Mouse (Mus musculus) embryonic facial prominence, embryonic 13.5 days (tissue): Measurements from ENCODE around the gene Erf. TPM values are rescaled to one million over a fixed set of nuclear protein-coding genes. Genes with fewer than 3 reads are reported as not detected.
"Not testable (repeated sequence)": the region's sequence is repeated elsewhere in the genome, so short reads cannot be mapped to it uniquely, and the experiment has no call there.

Experiments used
- ATAC-seq: fragments of 200-750 bp; cut with Nextera tagmentation; 2 replicates; pipeline ENCODE4 v1.8.0; 2017; ENCODE audit warnings: low read depth; ENCODE audit not compliant: insufficient number of reproducible peaks, insufficient read depth, low FRiP score, low TSS enrichment
- H3K27ac ChIP-seq: fragments of 300-500 bp; sonication (generic); 2 replicates; pipeline ENCODE4 v1.5.1; 2015; ENCODE audit warnings: moderate library complexity, mild to moderate bottlenecking, inconsistent platforms
- H3K27me3 ChIP-seq: fragments of 300-500 bp; sonication (generic); 2 replicates; pipeline ENCODE4 v1.6.1; 2015; ENCODE audit warnings: mild to moderate bottlenecking, inconsistent platforms
- H3K36me3 ChIP-seq: fragments of 300-500 bp; sonication (generic); 2 replicates; pipeline ENCODE4 v1.6.1; 2015; ENCODE audit warnings: mild to moderate bottlenecking, inconsistent platforms
- H3K4me1 ChIP-seq: fragments of 300-500 bp; sonication (generic); 2 replicates; pipeline ENCODE4 v1.6.1; 2015; ENCODE audit warnings: inconsistent platforms
- H3K4me2 ChIP-seq: fragments of 300-500 bp; sonication (generic); 2 replicates; pipeline ENCODE4 v1.6.1; 2015; ENCODE audit warnings: moderate library complexity, mild to moderate bottlenecking, inconsistent platforms
- H3K4me3 ChIP-seq: fragments of 300-500 bp; sonication (generic); 2 replicates; pipeline ENCODE4 v1.5.1; 2015; ENCODE audit warnings: mild to moderate bottlenecking, inconsistent platforms
- H3K9ac ChIP-seq: fragments of 300-500 bp; sonication (generic); 2 replicates; pipeline ENCODE4 v1.6.1; 2015; ENCODE audit warnings: mild to moderate bottlenecking, inconsistent platforms
- H3K9me3 ChIP-seq: fragments of 300-500 bp; sonication (generic); 2 replicates; pipeline ENCODE4 v1.6.1; 2016; ENCODE audit warnings: inconsistent platforms
- WGBS: fragments of 180-500 bp; shearing (Covaris S2); methylation state at CpG from one replicate; pipeline ENCODE4 v1.1.7; 2015; ENCODE audit warnings: mixed read lengths; 5-methylcytosine and 5-hydroxymethylcytosine counted together
- polyA plus RNA-seq: library from polyadenylated mRNA; unstranded; fragments of >200 nt; fragmentation: Nextera tagmentation; extraction: Ambion mirVana; gene quantifications from 2 replicates; pipeline ENCODE4 v1.2.1, GENCODE M21; 2015

Erf gene
- polyA plus RNA-seq, 1 experiment from 2014 or later = 25.3 TPM

GRCm38 (mm10) chr7:25265743-25266142, 15.2 kb upstream of the Erf start:
- H3K27me3 ChIP-seq, H3K36me3 ChIP-seq, H3K27ac ChIP-seq, ATAC-seq, H3K9me3 ChIP-seq, H3K4me3 ChIP-seq, H3K4me2 ChIP-seq, H3K9ac ChIP-seq: not testable (repeated sequence)
- WGBS = 88% methylated on average over 5 of the region's 5 CpGs
- H3K4me1 ChIP-seq = peaks cover 23% of the 10 kb centered on the region

GRCm38 (mm10) chr7:25263968-25264870, 13.7 kb upstream of the Erf start:
- Histone ChIP-seq H3K4me1 (peaks cover 11% of the 10 kb centered on the region), H3K4me2 (no peak overlapping the region), H3K36me3 (no peaks in the 10 kb centered on the region), H3K9me3 (no peaks in the 10 kb centered on the region), H3K4me3 (no peak overlapping the region), H3K9ac (no peak overlapping the region), H3K27me3 (no peaks in the 10 kb centered on the region), H3K27ac (no peak overlapping the region)
- WGBS = 30% methylated on average over 17 of the region's 17 CpGs
- ATAC-seq = no peak

- 86% methylated on average over 1 of the region's 1 CpGs for WGBS
- Histone ChIP-seq H3K4me2 (no peak overlapping the region), H3K4me3 (no peak overlapping the region), H3K36me3 (no peaks in the 10 kb centered on the region), H3K27ac (no peak overlapping the region), H3K9ac (no peak overlapping the region), H3K4me1 (peaks cover 3% of the 10 kb centered on the region), H3K27me3 (no peaks in the 10 kb centered on the region), H3K9me3 (no peaks in the 10 kb centered on the region)
- no peak for ATAC-seq
Observed at GRCm38 (mm10) chr7:25261896-25262295, 11.3 kb upstream of the Erf start.

GRCm38 (mm10) chr7:25251822-25252221, 1.3 kb upstream of the Erf start:
- ATAC-seq = no peak
- 20% methylated on average over 8 of the region's 8 CpGs for WGBS
- no peaks in the 10 kb centered on the region for H3K9me3 ChIP-seq
- no peaks in the 10 kb centered on the region for H3K36me3 ChIP-seq
- H3K9ac ChIP-seq = peak overlapping the region; percentile 98
- peak overlapping the region; percentile 98 for H3K4me2 ChIP-seq
- peak overlapping the region; percentile 99 for H3K27ac ChIP-seq
- no peaks in the 10 kb centered on the region for H3K27me3 ChIP-seq
- H3K4me1 ChIP-seq = peaks cover 32% of the 10 kb centered on the region
- H3K4me3 ChIP-seq = peak overlapping the region; percentile 93

- H3K4me2 ChIP-seq = peak overlapping the region; percentile 98
- peak overlapping the region; percentile 99 for H3K27ac ChIP-seq
- peak overlapping the region; percentile 93 for H3K4me3 ChIP-seq
- peaks cover 37% of the 10 kb centered on the region for H3K4me1 ChIP-seq
- no peaks in the 10 kb centered on the region for H3K27me3 ChIP-seq
- 2% methylated on average over 22 of the region's 22 CpGs for WGBS
- ATAC-seq = 0 out of 2 replicates have a peak, but pooled peaks have one; percentile 6
- no peaks in the 10 kb centered on the region for H3K9me3 ChIP-seq
- H3K9ac ChIP-seq = peak overlapping the region; percentile 98
- no peaks in the 10 kb centered on the region; the same call in 1 of the 2 replicates for H3K36me3 ChIP-seq
Observed at GRCm38 (mm10) chr7:25251071-25251791, 670 bp upstream of the Erf start.

- peak; percentile 67 for ATAC-seq
- Histone ChIP-seq H3K36me3 (peaks cover 17% of the 10 kb centered on the region), H3K27ac (peak overlapping the region; percentile 99), H3K9ac (peak overlapping the region; percentile 98), H3K4me2 (peak overlapping the region; percentile 98), H3K27me3 (no peaks in the 10 kb centered on the region), H3K4me3 (peak overlapping the region; percentile 93), H3K9me3 (no peaks in the 10 kb centered on the region), H3K4me1 (peaks cover 54% of the 10 kb centered on the region)
- under 1% methylated on average over 52 of the region's 73 CpGs for WGBS
Observed at GRCm38 (mm10) chr7:25249314-25250140, 1.0 kb downstream of the Erf start.

GRCm38 (mm10) chr7:25248846-25249313, 1.7 kb downstream of the Erf start:
- H3K27ac ChIP-seq = peak overlapping the region; percentile 99
- no peaks in the 10 kb centered on the region for H3K27me3 ChIP-seq
- H3K9me3 ChIP-seq = no peaks in the 10 kb centered on the region
- peaks cover 60% of the 10 kb centered on the region for H3K4me1 ChIP-seq
- under 1% methylated on average over 25 of the region's 25 CpGs for WGBS
- H3K4me2 ChIP-seq = peak overlapping the region; percentile 98
- ATAC-seq = peak; percentile 17; the same call in 1 of the 2 replicates
- H3K4me3 ChIP-seq = peak overlapping the region; percentile 93
- H3K9ac ChIP-seq = peak overlapping the region; percentile 98
- H3K36me3 ChIP-seq = peaks cover 23% of the 10 kb centered on the region

GRCm38 (mm10) chr7:25248018-25248647, 2.4 kb downstream of the Erf start:
- Histone ChIP-seq H3K4me1 (peaks cover 60% of the 10 kb centered on the region), H3K4me3 (peak overlapping the region; percentile 93), H3K9me3 (no peaks in the 10 kb centered on the region), H3K27ac (peak overlapping the region; percentile 99), H3K9ac (peak overlapping the region; percentile 98), H3K36me3 (peaks cover 29% of the 10 kb centered on the region), H3K4me2 (peak overlapping the region; percentile 98), H3K27me3 (no peaks in the 10 kb centered on the region)
- ATAC-seq = no peak
- under 1% methylated on average over 18 of the region's 18 CpGs for WGBS

- H3K4me2 ChIP-seq = peak overlapping the region; percentile 98
- H3K36me3 ChIP-seq = peaks cover 35% of the 10 kb centered on the region
- peaks cover 60% of the 10 kb centered on the region for H3K4me1 ChIP-seq
- H3K9me3 ChIP-seq = no peaks in the 10 kb centered on the region
- H3K9ac ChIP-seq = peak overlapping the region; percentile 98
- WGBS = 17% methylated on average over 3 of the region's 3 CpGs
- H3K27me3 ChIP-seq = no peaks in the 10 kb centered on the region
- ATAC-seq = no peak
- peak overlapping the region; percentile 99 for H3K27ac ChIP-seq
- H3K4me3 ChIP-seq = peak overlapping the region; percentile 93
Observed at GRCm38 (mm10) chr7:25247498-25247897, 3.1 kb downstream of the Erf start.

- Histone ChIP-seq H3K9me3 (no peaks in the 10 kb centered on the region), H3K4me2 (peak overlapping the region; percentile 98), H3K4me1 (peaks cover 54% of the 10 kb centered on the region), H3K27ac (peak overlapping the region; percentile 99), H3K9ac (peak overlapping the region; percentile 98), H3K36me3 (peaks cover 41% of the 10 kb centered on the region), H3K4me3 (peak overlapping the region; percentile 93), H3K27me3 (no peaks in the 10 kb centered on the region)
- WGBS = 33% methylated on average over 4 of the region's 4 CpGs
- ATAC-seq = no peak
Observed at GRCm38 (mm10) chr7:25246759-25247137, 3.8 kb downstream of the Erf start.
